Mouse (Mus musculus): ENCODE measurements at regions not wholly inside any gene's neighbourhood (a gene's known extent, or its start where the extent isn't known, plus 50 kb on each side); places are given as distances from the start of the nearest gene placed in this dataset.

GRCm38 (mm10) chr12:13983631-13984395 lies 168.0 kb downstream of the Fam84a start:
- no peaks in the 10 kb centered on the region for H3K79me2 ChIP-seq (ENCODE audit: control insufficient read depth, insufficient read depth)
- no peaks in the 10 kb centered on the region for H3K79me3 ChIP-seq (ENCODE audit: low read depth)
- no peak overlapping the region for H3K4me3 ChIP-seq (ENCODE audit: insufficient read depth, poor library complexity, severe bottlenecking)
- H3K27me3 ChIP-seq (ENCODE audit: control insufficient read depth, insufficient read depth, insufficient read length) = no peaks in the 10 kb centered on the region
- no peak for TF ChIP-seq USF1 (IDR thresholded peaks at IDR 0.05; ENCODE audit: low read depth)
- no peak for TF ChIP-seq CTCF (IDR thresholded peaks at IDR 0.05; ENCODE audit: control insufficient read depth, insufficient read depth, insufficient read length)
- no peak for TF ChIP-seq FOSL1 (IDR thresholded peaks at IDR 0.05; ENCODE audit: insufficient read depth, low read length, poor library complexity, severe bottlenecking)
- TF ChIP-seq CEBPB (IDR thresholded peaks at IDR 0.05; ENCODE audit: low read depth) = no peak
- no peak for TF ChIP-seq MYOG (IDR thresholded peaks at IDR 0.05; ENCODE audit: control insufficient read depth, extremely low read depth, insufficient read length)
- TF ChIP-seq MYOD1 (IDR thresholded peaks at IDR 0.05; ENCODE audit: control insufficient read depth, insufficient read length, low read depth) = no peak
- no peak for TF ChIP-seq MAX (IDR thresholded peaks at IDR 0.05)
- H3K36me3 ChIP-seq (ENCODE audit: control insufficient read depth, insufficient read depth) = no peaks in the 10 kb centered on the region
- no peak overlapping the region for H3ac ChIP-seq (ENCODE audit: control insufficient read depth, insufficient read length, low read depth)

- Histone ChIP-seq H3K4me3 (ENCODE audit: insufficient read depth, poor library complexity, severe bottlenecking) (no peak overlapping the region), H3K36me3 (ENCODE audit: control insufficient read depth, insufficient read depth) (no peaks in the 10 kb centered on the region), H3K27me3 (ENCODE audit: control insufficient read depth, insufficient read depth, insufficient read length) (no peaks in the 10 kb centered on the region), H3ac (ENCODE audit: control insufficient read depth, insufficient read length, low read depth) (no peak overlapping the region), H3K79me3 (ENCODE audit: low read depth) (no peaks in the 10 kb centered on the region), H3K79me2 (ENCODE audit: control insufficient read depth, insufficient read depth) (no peaks in the 10 kb centered on the region)
- TF ChIP-seq FOSL1 (IDR thresholded peaks at IDR 0.05; ENCODE audit: insufficient read depth, low read length, poor library complexity, severe bottlenecking) = no peak
- TF ChIP-seq MYOD1 (IDR thresholded peaks at IDR 0.05; ENCODE audit: control insufficient read depth, insufficient read length, low read depth) = no peak
- TF ChIP-seq MAX (IDR thresholded peaks at IDR 0.05) = no peak
- no peak for TF ChIP-seq CEBPB (IDR thresholded peaks at IDR 0.05; ENCODE audit: low read depth)
- no peak for TF ChIP-seq USF1 (IDR thresholded peaks at IDR 0.05; ENCODE audit: low read depth)
- no peak for TF ChIP-seq CTCF (IDR thresholded peaks at IDR 0.05; ENCODE audit: control insufficient read depth, insufficient read depth, insufficient read length)
- TF ChIP-seq MYOG (IDR thresholded peaks at IDR 0.05; ENCODE audit: control insufficient read depth, extremely low read depth, insufficient read length) = no peak
These were observed 187.3 kb downstream of the Fam84a start for GRCm38 (mm10) chr12:13964537-13964936.

DNA sequence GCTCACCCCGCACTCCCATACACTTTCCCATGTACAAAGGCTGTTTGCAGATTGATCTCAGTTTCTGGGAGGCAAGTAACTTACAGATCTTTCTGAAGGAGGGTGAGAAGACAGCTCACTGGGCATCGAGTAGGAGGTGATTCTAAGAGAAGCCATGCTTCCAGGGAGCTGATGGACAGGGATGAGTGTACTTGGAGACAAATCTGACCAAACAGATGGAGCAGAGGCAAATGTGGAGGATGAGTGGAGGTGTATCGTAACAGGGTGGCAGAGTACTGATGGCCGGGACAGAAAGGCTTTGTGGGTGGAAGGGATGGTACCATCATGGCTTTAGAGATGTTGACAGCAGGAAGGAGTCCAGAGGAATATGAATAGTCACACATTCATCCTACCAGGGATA lies 212.4 kb downstream of the Fam84a start:
- no peaks in the 10 kb centered on the region for H3K79me2 ChIP-seq (ENCODE audit: control insufficient read depth, insufficient read depth)
- H3K36me3 ChIP-seq (ENCODE audit: control insufficient read depth, insufficient read depth) = no peaks in the 10 kb centered on the region
- no peak overlapping the region for H3ac ChIP-seq (ENCODE audit: control insufficient read depth, insufficient read length, low read depth)
- H3K27me3 ChIP-seq (ENCODE audit: control insufficient read depth, insufficient read depth, insufficient read length) = no peaks in the 10 kb centered on the region
- H3K4me3 ChIP-seq (ENCODE audit: insufficient read depth, poor library complexity, severe bottlenecking) = no peak overlapping the region
- TF ChIP-seq MYOG (IDR thresholded peaks at IDR 0.05; ENCODE audit: control insufficient read depth, extremely low read depth, insufficient read length) (no peak), CEBPB (IDR thresholded peaks at IDR 0.05; ENCODE audit: low read depth) (no peak), MYOD1 (IDR thresholded peaks at IDR 0.05; ENCODE audit: control insufficient read depth, insufficient read length, low read depth) (no peak), CTCF (IDR thresholded peaks at IDR 0.05; ENCODE audit: control insufficient read depth, insufficient read depth, insufficient read length) (no peak), MAX (IDR thresholded peaks at IDR 0.05) (no peak), FOSL1 (IDR thresholded peaks at IDR 0.05; ENCODE audit: insufficient read depth, low read length, poor library complexity, severe bottlenecking) (no peak)
- no peaks in the 10 kb centered on the region for H3K79me3 ChIP-seq (ENCODE audit: low read depth)

DNA sequence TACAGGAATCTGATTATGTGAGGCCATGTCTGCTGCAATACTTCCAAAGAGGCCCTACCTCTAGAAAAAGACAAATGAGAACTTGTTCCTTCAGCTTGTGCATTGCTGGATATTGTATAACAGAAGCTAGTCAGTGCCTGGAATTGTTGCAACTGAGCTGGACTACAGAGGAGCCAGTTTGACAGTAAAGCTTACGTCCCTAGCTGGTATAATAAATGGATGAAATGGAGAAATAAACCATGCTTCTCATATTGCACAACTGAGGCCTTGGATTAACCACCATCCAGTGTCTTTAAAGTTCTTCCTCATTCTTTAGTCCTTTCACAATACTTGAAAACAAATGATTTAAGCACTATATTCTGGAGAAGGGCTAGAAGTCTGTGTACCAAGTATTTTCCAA lies 230.8 kb downstream of the Fam84a start:
- Histone ChIP-seq H3K79me3 (ENCODE audit: low read depth) (no peaks in the 10 kb centered on the region), H3K27me3 (ENCODE audit: control insufficient read depth, insufficient read depth, insufficient read length) (no peaks in the 10 kb centered on the region), H3K79me2 (ENCODE audit: control insufficient read depth, insufficient read depth) (no peaks in the 10 kb centered on the region), H3K36me3 (ENCODE audit: control insufficient read depth, insufficient read depth) (no peaks in the 10 kb centered on the region), H3ac (ENCODE audit: control insufficient read depth, insufficient read length, low read depth) (no peak overlapping the region), H3K4me3 (ENCODE audit: insufficient read depth, poor library complexity, severe bottlenecking) (no peak overlapping the region)
- TF ChIP-seq MYOD1 (IDR thresholded peaks at IDR 0.05; ENCODE audit: control insufficient read depth, insufficient read length, low read depth) (no peak), FOSL1 (IDR thresholded peaks at IDR 0.05; ENCODE audit: insufficient read depth, low read length, poor library complexity, severe bottlenecking) (no peak), USF1 (IDR thresholded peaks at IDR 0.05; ENCODE audit: low read depth) (no peak), MAX (IDR thresholded peaks at IDR 0.05) (no peak), MYOG (IDR thresholded peaks at IDR 0.05; ENCODE audit: control insufficient read depth, extremely low read depth, insufficient read length) (no peak)

DNA sequence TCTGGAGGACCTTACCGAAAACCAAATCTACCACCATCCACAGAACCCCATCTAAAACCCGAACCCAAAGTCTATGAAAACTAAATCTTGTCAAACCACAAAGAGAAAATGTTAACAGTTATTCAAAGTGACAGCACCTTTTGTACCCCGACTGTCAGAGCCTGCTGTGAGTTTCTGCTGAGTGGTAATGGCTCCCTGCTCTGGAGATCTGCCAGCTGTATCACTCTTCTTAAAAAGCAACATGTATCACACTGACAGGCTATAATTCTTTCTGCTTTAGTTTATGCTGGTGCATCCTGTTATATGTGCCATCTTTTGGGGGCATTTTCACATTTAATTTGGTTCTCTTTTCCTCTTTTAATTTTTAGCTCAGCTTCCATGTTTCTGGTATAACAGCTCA lies 268.5 kb downstream of the Fam84a start:
- Histone ChIP-seq H3K27me3 (ENCODE audit: control insufficient read depth, insufficient read depth, insufficient read length) (no peaks in the 10 kb centered on the region), H3ac (ENCODE audit: control insufficient read depth, insufficient read length, low read depth) (no peak overlapping the region), H3K36me3 (ENCODE audit: control insufficient read depth, insufficient read depth) (no peaks in the 10 kb centered on the region), H3K4me3 (ENCODE audit: insufficient read depth, poor library complexity, severe bottlenecking) (no peak overlapping the region), H3K79me3 (ENCODE audit: low read depth) (no peaks in the 10 kb centered on the region), H3K79me2 (ENCODE audit: control insufficient read depth, insufficient read depth) (no peaks in the 10 kb centered on the region)
- TF ChIP-seq MAX (IDR thresholded peaks at IDR 0.05) (no peak), CEBPB (IDR thresholded peaks at IDR 0.05; ENCODE audit: low read depth) (no peak), USF1 (IDR thresholded peaks at IDR 0.05; ENCODE audit: low read depth) (no peak), FOSL1 (IDR thresholded peaks at IDR 0.05; ENCODE audit: insufficient read depth, low read length, poor library complexity, severe bottlenecking) (no peak), MYOG (IDR thresholded peaks at IDR 0.05; ENCODE audit: control insufficient read depth, extremely low read depth, insufficient read length) (no peak), CTCF (IDR thresholded peaks at IDR 0.05; ENCODE audit: control insufficient read depth, insufficient read depth, insufficient read length) (no peak), MYOD1 (IDR thresholded peaks at IDR 0.05; ENCODE audit: control insufficient read depth, insufficient read length, low read depth) (no peak)

Measured in C2C12 (cell line).